Mouse (Mus musculus) liver, postnatal 0 days (tissue): ENCODE results near the gene Susd1. TPM values are rescaled to one million over a fixed set of nuclear protein-coding genes. Genes with fewer than 3 reads are reported as not detected.

Source experiments
- ATAC-seq: fragments of 200-750 bp; cut with Nextera tagmentation; 2 replicates; pipeline ENCODE4 v1.8.0; 2017; ENCODE audit warnings: mild to moderate bottlenecking, moderate library complexity
- DNase-seq: peaks from one replicate; pipeline ENCODE4 v3.0.0-alpha.2; 2016
- H3K27ac ChIP-seq: fragments of 300-500 bp; sonication (generic); 2 replicates; pipeline ENCODE4 v1.5.1; 2014; ENCODE audit warnings: antibody characterized with exemption, moderate library complexity, mild to moderate bottlenecking, low read depth
- H3K27me3 ChIP-seq: fragments of 300-500 bp; sonication (generic); 2 replicates; pipeline ENCODE4 v1.6.1; 2014; ENCODE audit warnings: low read length, control low read depth, mixed read lengths; ENCODE audit not compliant: insufficient read depth
- H3K36me3 ChIP-seq: fragments of 300-500 bp; sonication (generic); replicated peaks from 2 replicates; pipeline ENCODE4 v1.6.1; 2014; ENCODE audit warnings: mild to moderate bottlenecking, control low read depth, low read length, moderate library complexity, mixed read lengths; ENCODE audit not compliant: insufficient read depth
- H3K4me1 ChIP-seq: fragments of 300-500 bp; sonication (generic); 2 replicates; pipeline ENCODE4 v1.6.1; 2014; ENCODE audit warnings: antibody characterized with exemption, mild to moderate bottlenecking, control low read depth; ENCODE audit not compliant: insufficient read depth
- H3K4me2 ChIP-seq: fragments of 300-500 bp; sonication (generic); 2 replicates; pipeline ENCODE4 v1.6.1; 2014; ENCODE audit warnings: low read depth, mild to moderate bottlenecking, low read length, moderate library complexity, mixed read lengths
- H3K4me3 ChIP-seq: fragments of 300-500 bp; sonication (generic); 2 replicates; pipeline ENCODE4 v1.5.1; 2014; ENCODE audit warnings: low read depth, low read length
- H3K9ac ChIP-seq: fragments of 300-500 bp; sonication (generic); replicated peaks from 2 replicates; pipeline ENCODE4 v1.6.1; 2014; ENCODE audit warnings: mild to moderate bottlenecking, moderate library complexity
- H3K9me3 ChIP-seq: fragments of 300-500 bp; sonication (generic); 2 replicates; pipeline ENCODE4 v1.6.1; 2016; ENCODE audit warnings: mild to moderate bottlenecking, control low read depth, low read length, mixed read lengths
- CTCF ChIP-seq: sonication (generic); IDR thresholded peaks from 2 replicates; pipeline ENCODE4 v1.5.1; 2016; ENCODE audit warnings: antibody characterized with exemption, low read depth
- EP300 ChIP-seq: IDR thresholded peaks from 2 replicates; pipeline ENCODE4 v1.6.1; 2016; ENCODE audit warnings: antibody characterized with exemption, low read depth, mild to moderate bottlenecking
- WGBS: fragments of 180-500 bp; shearing (Covaris S2); extraction: QIAGEN DNeasy Blood & Tissue Kit; methylation state at CpG from one replicate; pipeline ENCODE4 v1.1.7; 2014; ENCODE audit not compliant: insufficient replicate concordance; 5-methylcytosine and 5-hydroxymethylcytosine counted together
- polyA plus RNA-seq: library from polyadenylated mRNA; unstranded; fragments of >200 nt; fragmentation: Nextera tagmentation; extraction: Ambion mirVana; gene quantifications from 2 replicates; pipeline ENCODE4 v1.2.1, GENCODE M21; 2015

The Susd1 gene
- polyA plus RNA-seq, 1 experiment from 2014 or later: 7.2 TPM

- TF ChIP-seq CTCF (no peak), EP300 (no peak)
- no peaks in the 10 kb centered on the region for H3K9me3 ChIP-seq
- no peak for DNase-seq
- H3K4me1 ChIP-seq: peaks cover 2% of the 10 kb centered on the region
- H3K4me3 ChIP-seq: no peak overlapping the region
- H3K4me2 ChIP-seq: no peak overlapping the region
- no peak overlapping the region for H3K27ac ChIP-seq
- no peak overlapping the region for H3K9ac ChIP-seq
- WGBS: 84% methylated on average over 2 of the region's 2 CpGs
- ATAC-seq: 0 out of 2 replicates have a peak, but pooled peaks have one; percentile 43
- peaks cover 11% of the 10 kb centered on the region for H3K36me3 ChIP-seq
- no peaks in the 10 kb centered on the region for H3K27me3 ChIP-seq
Measured at GRCm38 (mm10) chr4:59369941-59370340, 68.5 kb downstream of the Susd1 start.

- Histone ChIP-seq H3K9ac (no peak overlapping the region), H3K4me2 (no peak overlapping the region), H3K9me3 (no peaks in the 10 kb centered on the region), H3K27me3 (no peaks in the 10 kb centered on the region), H3K4me1 (peaks cover 20% of the 10 kb centered on the region), H3K36me3 (peaks cover 9% of the 10 kb centered on the region), H3K4me3 (no peak overlapping the region), H3K27ac (no peak overlapping the region)
- DNase-seq (no peak), ATAC-seq (no peak)
- TF ChIP-seq CTCF (no peak), EP300 (no peak)
- WGBS: 62% methylated on average over 9 of the region's 9 CpGs
Measured at GRCm38 (mm10) chr4:59368118-59368517, 70.3 kb downstream of the Susd1 start.

GRCm38 (mm10) chr4:59366206-59366605 lies 72.2 kb downstream of the Susd1 start:
- H3K9me3 ChIP-seq: no peaks in the 10 kb centered on the region
- H3K36me3 ChIP-seq: no peaks in the 10 kb centered on the region; the same call in none of the 2 replicates
- no peaks in the 10 kb centered on the region for H3K27me3 ChIP-seq
- TF ChIP-seq CTCF (no peak), EP300 (no peak)
- no peak overlapping the region for H3K4me2 ChIP-seq
- H3K4me1 ChIP-seq: peaks cover 29% of the 10 kb centered on the region
- no peak overlapping the region for H3K9ac ChIP-seq
- H3K4me3 ChIP-seq: no peak overlapping the region
- DNase-seq (no peak), ATAC-seq (no peak)
- H3K27ac ChIP-seq: no peak overlapping the region
- WGBS: 67% methylated on average over 9 of the region's 9 CpGs

- peaks cover 29% of the 10 kb centered on the region for H3K4me1 ChIP-seq
- WGBS: 88% methylated on average over 12 of the region's 12 CpGs
- no peak for DNase-seq
- H3K4me3 ChIP-seq: no peak overlapping the region
- H3K9ac ChIP-seq: no peak overlapping the region
- H3K27me3 ChIP-seq: no peaks in the 10 kb centered on the region
- H3K36me3 ChIP-seq: no peaks in the 10 kb centered on the region; the same call in none of the 2 replicates
- ATAC-seq: no peak
- H3K4me2 ChIP-seq: no peak overlapping the region
- H3K9me3 ChIP-seq: no peaks in the 10 kb centered on the region
- H3K27ac ChIP-seq: no peak overlapping the region
- TF ChIP-seq CTCF (no peak), EP300 (no peak)
Measured at GRCm38 (mm10) chr4:59365571-59365970, 72.9 kb downstream of the Susd1 start.

- Histone ChIP-seq H3K27me3 (no peaks in the 10 kb centered on the region), H3K4me3 (no peak overlapping the region), H3K4me1 (peaks cover 29% of the 10 kb centered on the region), H3K27ac (peak overlapping the region; percentile 88), H3K36me3 (no peaks in the 10 kb centered on the region; the same call in none of the 2 replicates), H3K4me2 (no peak overlapping the region), H3K9me3 (no peaks in the 10 kb centered on the region), H3K9ac (no peak overlapping the region)
- TF ChIP-seq CTCF: no peak
- TF ChIP-seq EP300: no peak
- no peak for DNase-seq
- 61% methylated on average over 10 of the region's 10 CpGs for WGBS
- no peak for ATAC-seq
Measured at GRCm38 (mm10) chr4:59364229-59365173, 73.9 kb downstream of the Susd1 start.

- Histone ChIP-seq H3K27ac (peak overlapping the region; percentile 88), H3K4me3 (no peak overlapping the region), H3K9me3 (no peaks in the 10 kb centered on the region), H3K27me3 (no peaks in the 10 kb centered on the region), H3K4me2 (peak overlapping the region; percentile 10), H3K9ac (no peak overlapping the region), H3K4me1 (peaks cover 29% of the 10 kb centered on the region), H3K36me3 (peaks cover 4% of the 10 kb centered on the region; the same call in 1 of the 2 replicates)
- TF ChIP-seq CTCF (no peak), EP300 (peak; percentile 77)
- ATAC-seq (peak; percentile 90), DNase-seq (peak; percentile 63)
- whole genome bisulfite sequencing: 36% methylated on average over 9 of the region's 9 CpGs
Measured at GRCm38 (mm10) chr4:59363041-59363440, 75.4 kb downstream of the Susd1 start.
